Mouse (Mus musculus) common myeloid progenitor, adult 5-6 weeks (primary cell): ENCODE measurements around the gene Lxn. TPM values are rescaled to one million over a fixed set of nuclear protein-coding genes. Genes with fewer than 3 reads are reported as not detected.

Experiments used
- ATAC-seq: replicated peaks from 2 replicates; pipeline ENCODE4 v1.8.0; 2016; ENCODE audit warnings: low read depth, mild to moderate bottlenecking, moderate TSS enrichment, inconsistent platforms; ENCODE audit not compliant: poor library complexity, severe bottlenecking
- total RNA-seq: library from RNA; stranded (forward); fragments of 200-1000, 187-1606 nt; gene quantifications from 2 replicates; pipeline ENCODE4 v1.2.3, GENCODE M21; 2017

Gene Lxn
- total RNA-seq, 1 experiment from 2014 or later: 13.7 TPM

- peak; percentile 37; the same call in 1 of the 2 replicates for ATAC-seq
Observed at GRCm38 (mm10) chr3:67463001-67463400, 725 bp downstream of the Lxn start.

GRCm38 (mm10) chr3:67462578-67462977 is 1.1 kb downstream of the Lxn start:
- ATAC-seq: no peak

- ATAC-seq: no peak
Observed at GRCm38 (mm10) chr3:67462015-67462414, 1.7 kb downstream of the Lxn start.

- ATAC-seq: no peak
Observed at GRCm38 (mm10) chr3:67459881-67460280, 3.8 kb downstream of the Lxn start.

- no peak for ATAC-seq
Observed at GRCm38 (mm10) chr3:67450601-67451210, 13.0 kb downstream of the Lxn start.

GRCm38 (mm10) chr3:67449660-67450059 is 14.1 kb downstream of the Lxn start:
- ATAC-seq: no peak

- 0 out of 2 replicates have a peak, but pooled peaks have one; percentile 45 for ATAC-seq
Observed at GRCm38 (mm10) chr3:67447143-67447542, 16.6 kb downstream of the Lxn start.

GRCm38 (mm10) chr3:67434011-67434410 is 29.7 kb downstream of the Lxn start:
- ATAC-seq: no peak

- peak; percentile 99 for ATAC-seq
Observed at GRCm38 (mm10) chr3:67429999-67430380, 33.7 kb downstream of the Lxn start, which contains the start of gene Gfm1. Gene Gfm1 (plus strand): TSS chr3:67430096.

- ATAC-seq: peak; percentile 10
Observed at GRCm38 (mm10) chr3:67429338-67429998, 34.3 kb downstream of the Lxn start.

Other genes with a start within 250 kb of the Lxn start
- gene Mlf1, start 89.8 kb downstream of the Lxn start, total RNA-seq: 1.9 and 2.5 TPM in 2 replicates
- gene Gm17402, start 88.8 kb downstream of the Lxn start, total RNA-seq: not detected in 2 replicates
- 47.5 and 53.8 TPM in 2 replicates for gene Gfm1, start 33.8 kb downstream of the Lxn start, total RNA-seq
- not detected in 2 replicates for gene Rarres1, start 51.6 kb upstream of the Lxn start, total RNA-seq
- 91.6 and 126 TPM in 2 replicates for gene Mfsd1, start 118.8 kb upstream of the Lxn start, total RNA-seq